Mouse (Mus musculus) adrenal gland, postnatal 4 days (tissue): ENCODE data around the gene Lrrc71. TPM values are rescaled to one million over a fixed set of nuclear protein-coding genes. Genes with fewer than 3 reads are reported as not detected.

Source experiments
- DNase-seq, 2 experiments: peaks; one replicate each; pipeline ENCODE4 v3.0.0; 2021 to 2022; ENCODE audit warnings: low spot score in 2 of 2, mixed read lengths in 2 of 2
- long read RNA-seq, 2 experiments: library from polyadenylated mRNA; stranded (forward); transcript quantifications; one replicate each; pipeline ENCODE4 v2.0.0; 2021
- total RNA-seq, 2 experiments: library from RNA; stranded (reverse); gene quantifications; 2 replicates each; pipeline ENCODE4 v1.2.3; 2021

The Lrrc71 gene
- 1 to 10 TPM in 1 of 2 experiments, under 1 TPM in 1; 0.78 to 1.5 TPM for total RNA-seq
- long read RNA-seq, experiment 1, partial matches to known transcripts: 0 of 1 reads
- long read RNA-seq, experiment 1, other reads (novel, unspliced or antisense): 1 of 1 reads
- long read RNA-seq, experiment 2: 0 reads

DNA sequence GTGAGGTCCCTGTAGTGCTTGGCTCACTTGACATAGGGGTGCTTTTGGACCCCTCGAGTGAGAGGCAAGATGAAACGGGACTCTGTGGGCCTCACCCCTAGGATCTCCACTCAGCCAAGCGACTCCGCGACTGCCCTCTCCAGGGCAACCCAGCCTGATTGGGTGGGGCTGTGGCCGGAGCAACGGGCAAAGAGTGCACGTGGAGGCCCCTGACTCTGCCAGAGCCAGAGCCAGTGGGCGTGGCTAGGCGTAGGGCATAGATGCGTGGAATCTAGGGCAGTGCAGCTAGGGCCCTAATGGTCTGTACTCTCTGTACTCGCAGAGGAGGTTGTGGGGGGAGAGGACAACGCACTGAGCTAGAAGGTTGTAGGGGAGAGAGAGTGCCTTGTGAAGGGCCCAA lies at the start of gene Lrrc71:
Gene Lrrc71 (minus strand): TSS at position 195 of the 400 bp plus-strand sequence.
- no peak for DNase-seq

DNA sequence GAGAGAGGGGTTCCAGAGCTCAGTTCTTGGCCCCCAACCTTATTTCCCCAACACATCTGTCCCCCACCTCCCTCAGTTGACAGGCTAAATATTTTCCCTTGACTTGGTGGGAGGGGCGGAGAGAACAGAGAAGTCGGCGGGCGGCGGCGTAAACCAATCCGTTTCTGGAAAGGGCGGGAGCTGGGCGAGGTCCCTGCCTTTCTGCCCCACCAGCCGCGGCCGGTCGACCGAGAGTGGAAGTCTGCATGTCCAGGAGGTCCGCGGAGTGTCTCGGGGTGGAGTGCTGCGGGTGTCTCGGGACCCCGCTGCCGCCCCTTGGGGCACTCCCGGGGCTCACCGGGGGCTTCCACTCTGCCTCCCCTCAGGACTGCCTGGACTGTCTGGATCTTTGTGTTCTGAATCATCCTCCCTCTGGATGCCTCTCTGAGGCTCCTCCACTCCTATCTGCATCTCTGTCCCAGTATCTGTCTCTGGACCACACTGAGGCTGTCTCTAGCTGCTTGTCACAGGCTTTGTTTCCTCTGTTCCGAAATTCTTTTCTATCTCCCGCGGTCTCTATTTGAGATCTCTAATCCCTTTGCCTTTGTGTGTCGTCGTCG lies 48.4 kb upstream of the Lrrc71 start, which contains the start of gene Insrr:
Gene Insrr (plus strand): TSS at position 216 of the 599 bp plus-strand sequence.
- DNase-seq: no peak

DNA sequence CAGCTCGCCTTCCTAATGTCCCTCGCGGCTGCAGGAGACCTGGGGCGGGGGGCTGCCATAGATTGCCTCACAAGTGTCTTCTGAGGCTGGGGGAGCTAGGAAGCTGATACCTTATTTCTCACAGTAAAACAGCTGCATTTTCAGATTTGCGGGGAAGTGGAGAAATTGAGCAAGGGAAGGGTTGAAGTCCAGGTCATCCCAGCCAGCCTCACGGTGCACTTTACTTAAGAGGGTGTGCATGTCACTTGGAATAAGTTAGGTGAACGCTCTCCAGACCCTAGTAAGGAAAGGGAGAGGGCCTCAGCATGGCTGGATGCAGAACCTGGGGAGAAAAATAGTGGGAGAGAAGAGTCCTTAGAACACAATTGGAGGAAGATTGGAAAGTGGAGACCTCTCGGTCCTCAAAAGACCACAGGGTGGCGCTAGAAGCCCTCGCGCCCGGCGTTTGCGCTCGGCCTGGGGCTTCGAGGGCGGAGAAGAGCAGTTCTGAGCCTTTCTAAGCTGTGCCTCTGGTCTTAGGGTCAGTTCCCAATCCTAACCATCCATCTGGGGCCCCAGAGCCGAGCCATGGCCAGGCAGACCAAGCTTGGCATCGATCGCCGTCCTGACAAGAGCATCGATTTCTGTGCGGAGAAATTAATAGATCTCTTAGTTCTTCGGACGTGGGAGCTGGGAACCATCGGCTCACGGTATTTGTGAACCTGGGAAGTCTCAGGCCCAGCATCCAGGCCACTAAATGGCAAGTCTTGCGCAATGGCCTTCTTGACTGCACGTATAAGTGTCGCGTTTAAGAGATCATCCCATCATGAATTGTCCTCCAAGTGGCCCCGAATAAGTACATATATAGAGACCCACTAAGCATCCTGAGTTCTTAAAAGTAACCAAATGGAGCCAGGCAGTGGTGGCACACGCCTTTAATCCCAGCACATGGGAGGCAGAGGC lies 47.2 kb upstream of the Lrrc71 start:
- DNase-seq: peak; percentile 27 to 33

DNA sequence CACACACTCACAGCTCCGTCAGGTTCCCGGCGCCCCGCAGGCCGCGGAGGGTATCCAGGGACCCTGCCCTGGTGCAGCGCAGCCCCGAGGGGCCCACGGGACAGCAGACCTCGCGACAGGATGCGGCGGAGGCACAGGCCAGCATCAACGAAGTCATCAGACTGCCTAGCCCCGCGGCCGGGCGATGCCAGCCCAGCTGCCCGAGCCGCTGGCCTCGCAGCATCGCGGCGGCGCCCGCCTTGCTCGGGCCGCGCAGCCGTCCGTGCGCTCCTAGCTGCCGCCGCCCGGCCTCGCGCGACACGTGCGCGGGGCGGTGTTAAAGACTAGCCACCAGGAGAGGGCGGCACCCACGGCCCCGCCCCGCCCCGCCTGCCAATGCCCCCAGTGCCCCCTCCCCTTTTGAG lies 46.5 kb upstream of the Lrrc71 start, which contains the start of gene Ntrk1:
Gene Ntrk1 (minus strand): TSS at position 241 of the 404 bp plus-strand sequence.
- no peak for DNase-seq

DNA sequence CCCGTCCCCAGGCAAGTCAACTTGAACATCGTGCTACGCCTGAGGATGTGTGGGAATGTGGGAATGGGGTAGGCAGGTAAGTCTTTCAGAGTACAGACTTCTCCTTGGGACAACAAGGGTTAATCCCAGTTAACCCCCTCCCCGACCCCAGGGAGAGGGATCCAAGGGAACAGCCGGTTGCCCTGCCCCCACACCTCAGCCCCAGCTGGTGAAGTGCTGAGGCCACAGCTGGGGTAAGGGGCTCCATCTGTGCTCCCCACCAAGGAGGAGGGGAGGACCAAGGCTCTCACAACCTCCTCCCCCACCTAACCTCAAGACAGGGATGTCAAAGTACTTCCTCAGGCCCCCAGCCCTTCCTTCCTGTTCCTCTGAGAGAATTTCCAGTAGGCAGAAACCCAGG lies 41.3 kb upstream of the Lrrc71 start:
- DNase-seq: no peak

DNA sequence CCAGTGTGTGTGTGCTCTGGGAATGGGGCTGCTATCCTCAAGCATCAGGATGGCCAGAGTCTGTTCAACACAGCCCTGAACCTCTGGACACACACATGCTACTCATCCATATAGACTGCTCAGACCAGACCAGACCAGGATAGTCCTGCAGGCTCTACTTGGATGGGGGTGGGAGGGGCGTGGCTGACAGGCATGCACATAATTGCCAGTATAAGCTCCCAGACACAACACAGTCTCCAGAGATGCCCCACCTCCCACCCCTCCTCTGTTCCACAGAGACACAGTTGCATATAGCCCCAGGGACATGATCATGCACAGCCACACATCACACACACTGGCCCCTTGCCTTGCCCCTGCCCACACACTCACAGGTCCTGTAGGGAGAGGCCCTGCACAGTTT lies 40.8 kb upstream of the Lrrc71 start:
- DNase-seq: no peak

DNA sequence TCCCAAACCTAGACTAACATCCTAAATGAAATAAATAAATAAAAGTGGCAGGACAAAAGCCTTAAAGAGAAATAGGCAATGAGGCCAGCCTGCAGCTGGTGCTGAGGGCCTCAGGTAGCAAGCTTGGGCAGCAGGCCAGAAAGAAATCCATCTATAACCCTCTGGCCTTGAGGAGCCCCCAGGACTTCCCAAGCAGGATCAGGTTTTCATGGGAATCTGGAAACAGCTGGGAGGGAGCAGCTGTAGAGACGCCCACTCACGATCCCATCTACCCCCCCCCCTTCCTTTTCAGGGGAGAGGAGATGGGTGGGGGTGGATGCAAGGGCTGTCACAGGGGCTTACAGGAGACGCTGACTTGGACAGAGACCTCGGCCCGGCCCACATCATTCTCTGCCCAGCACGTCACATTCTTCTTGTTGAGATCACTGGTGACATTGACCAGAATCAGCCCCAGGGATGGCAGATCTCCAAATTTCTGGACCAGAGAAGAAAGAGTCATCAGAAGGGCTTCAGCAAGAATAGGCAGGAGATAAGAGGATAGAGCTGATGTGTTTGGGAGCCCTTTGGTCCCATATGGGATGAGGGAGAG lies 37.3 kb upstream of the Lrrc71 start:
- no peak for DNase-seq

DNA sequence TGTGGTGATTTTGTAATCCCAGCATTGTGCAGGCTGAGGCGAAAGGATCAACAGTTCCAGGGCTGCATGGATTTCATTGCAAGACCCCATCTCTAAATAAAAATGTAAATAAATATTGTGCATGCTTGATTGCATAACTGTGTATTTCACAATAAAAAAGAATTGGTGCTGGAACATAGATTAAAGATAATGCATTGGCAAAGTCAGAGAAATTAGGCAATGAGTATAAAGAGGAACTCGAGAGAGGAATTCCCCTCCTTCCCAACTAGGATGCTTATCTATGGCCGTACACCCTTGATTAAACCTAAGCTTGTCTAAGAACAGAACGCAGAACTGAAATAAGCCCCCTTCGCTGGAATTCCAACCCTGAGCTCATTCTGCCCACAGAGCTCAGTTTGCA lies 36.7 kb upstream of the Lrrc71 start:
- no peak for DNase-seq

DNA sequence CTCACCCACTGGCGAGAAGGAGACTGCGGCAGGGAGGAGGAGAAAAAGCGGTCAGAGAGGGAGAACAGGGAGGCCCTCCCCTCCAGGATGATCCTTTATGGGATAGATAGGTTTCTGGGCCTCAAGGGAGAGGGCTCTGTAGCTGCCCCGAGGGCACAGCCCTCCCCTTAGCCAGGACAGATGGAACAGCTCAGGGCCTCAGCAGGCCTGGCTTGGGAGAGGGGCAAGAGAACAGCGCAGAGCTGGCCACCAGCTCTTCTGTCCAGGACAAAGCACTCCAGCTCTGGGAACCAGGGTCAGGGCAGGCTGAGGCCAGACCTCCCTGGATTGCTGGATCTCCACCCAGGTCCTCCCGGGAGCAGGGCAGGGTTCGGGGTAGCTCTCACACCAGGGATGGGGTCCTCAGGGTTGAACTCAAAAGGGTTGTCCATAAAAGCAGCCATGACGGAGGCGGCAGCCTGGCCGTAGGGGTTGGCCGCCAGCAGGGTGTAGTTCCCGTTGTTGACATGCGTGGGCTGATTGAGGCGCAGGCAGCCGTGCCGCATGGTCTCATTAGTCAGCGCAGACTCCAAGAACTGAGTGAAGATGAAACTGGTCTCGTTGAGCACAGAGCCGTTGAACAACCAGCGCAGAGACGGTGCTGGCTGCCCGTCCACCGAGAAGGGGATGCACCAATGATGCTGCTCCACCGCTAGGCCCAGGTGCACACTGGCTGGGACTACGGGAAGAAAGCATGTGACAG lies 35.0 kb upstream of the Lrrc71 start:
- DNase-seq: no peak

DNA sequence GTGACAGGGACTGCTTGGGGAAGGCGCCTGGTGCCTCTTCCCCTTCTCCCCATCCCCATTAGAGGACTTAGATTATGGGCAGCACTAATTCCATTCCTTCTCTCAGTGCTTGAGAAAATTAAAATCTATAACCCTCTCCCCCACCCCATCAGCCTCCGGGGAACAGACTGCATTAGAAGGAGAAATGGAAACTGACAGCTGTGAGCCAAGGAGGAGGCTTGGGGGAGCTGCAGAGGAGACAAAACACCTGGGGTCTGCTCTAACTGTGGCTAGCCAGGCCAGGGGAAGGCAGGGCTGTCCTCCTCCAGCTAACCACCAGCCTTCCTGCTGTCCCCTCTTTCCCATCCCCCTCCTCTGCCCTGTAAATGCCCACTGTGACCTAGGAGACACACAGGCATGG lies 30.7 kb upstream of the Lrrc71 start:
- DNase-seq: no peak

DNA sequence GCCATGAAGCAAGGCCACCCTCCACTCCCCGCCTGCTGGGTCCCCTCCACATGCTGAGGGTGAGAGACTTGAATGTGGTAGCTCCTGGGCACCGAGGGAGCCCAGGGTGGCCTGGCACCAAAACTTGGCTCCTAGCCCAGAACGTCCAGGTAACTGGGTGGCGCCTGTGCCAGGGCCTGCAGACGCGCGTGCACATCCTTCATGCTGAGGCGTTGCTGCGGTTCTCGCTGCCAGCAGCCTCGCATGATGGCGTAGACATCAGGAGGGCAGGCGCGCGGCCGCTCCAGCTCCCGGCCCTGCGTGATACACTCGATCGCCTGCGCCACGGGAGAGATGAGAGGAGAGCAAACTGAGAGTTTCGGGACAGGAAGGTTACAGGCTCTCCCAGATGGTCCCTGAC lies 29.9 kb upstream of the Lrrc71 start:
- no peak for DNase-seq

DNA sequence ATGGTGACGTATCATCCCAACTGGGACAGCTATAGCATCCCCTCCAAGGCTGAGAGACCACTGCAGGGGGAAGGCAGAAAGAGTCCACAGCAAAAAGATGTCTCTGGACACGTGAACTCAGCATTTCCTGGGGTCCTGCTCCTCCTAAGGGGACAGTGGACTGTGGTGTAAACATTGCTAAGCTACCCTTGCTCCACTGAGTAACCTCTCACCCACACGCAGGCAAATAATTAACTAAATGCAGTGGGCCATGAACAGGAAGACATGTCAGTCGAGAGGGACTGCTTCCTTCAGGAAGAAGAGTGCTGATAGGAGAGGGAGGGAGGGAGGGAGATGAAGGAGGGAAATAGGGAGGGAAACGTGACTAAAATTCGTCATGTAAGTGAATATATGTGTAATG lies 22.7 kb upstream of the Lrrc71 start:
- no peak for DNase-seq

DNA sequence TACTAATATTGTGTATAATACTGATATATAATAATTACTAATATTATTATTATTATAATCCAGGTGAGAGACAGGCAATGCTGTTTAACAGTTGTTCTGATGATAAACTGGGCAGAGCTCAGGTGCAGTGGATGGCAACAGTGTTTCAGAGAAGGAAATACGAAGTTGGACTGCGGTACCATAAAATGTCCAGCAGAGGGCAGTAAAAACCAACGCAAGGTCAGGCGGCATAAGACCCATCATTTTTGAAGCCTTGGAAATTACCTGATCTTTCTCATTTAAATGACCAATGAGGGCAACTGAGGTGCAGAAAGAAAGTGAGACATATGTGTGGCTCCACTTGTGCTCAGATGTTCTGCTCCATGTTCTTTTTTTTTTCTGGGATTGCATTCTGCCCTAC lies 21.9 kb upstream of the Lrrc71 start:
- no peak for DNase-seq

DNA sequence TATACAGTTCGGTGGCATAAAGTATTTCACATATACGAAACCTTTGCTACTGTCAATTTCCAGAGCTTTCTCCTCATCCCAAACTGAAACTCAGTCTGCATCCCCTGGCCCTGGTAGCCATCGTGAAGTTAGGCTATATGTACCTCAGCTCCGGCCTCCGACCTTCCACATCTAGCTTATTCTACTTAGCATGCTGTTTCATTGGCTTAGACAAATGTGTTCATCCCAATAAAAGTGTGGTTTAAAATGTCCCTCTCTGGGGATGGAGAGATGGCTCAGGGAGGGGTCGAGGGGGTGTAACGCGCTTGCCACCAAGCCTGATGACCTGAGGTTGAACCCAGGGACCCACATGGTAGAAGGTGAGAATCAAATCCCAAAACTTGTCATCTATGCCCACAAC lies 21.1 kb upstream of the Lrrc71 start:
- no peak for DNase-seq

DNA sequence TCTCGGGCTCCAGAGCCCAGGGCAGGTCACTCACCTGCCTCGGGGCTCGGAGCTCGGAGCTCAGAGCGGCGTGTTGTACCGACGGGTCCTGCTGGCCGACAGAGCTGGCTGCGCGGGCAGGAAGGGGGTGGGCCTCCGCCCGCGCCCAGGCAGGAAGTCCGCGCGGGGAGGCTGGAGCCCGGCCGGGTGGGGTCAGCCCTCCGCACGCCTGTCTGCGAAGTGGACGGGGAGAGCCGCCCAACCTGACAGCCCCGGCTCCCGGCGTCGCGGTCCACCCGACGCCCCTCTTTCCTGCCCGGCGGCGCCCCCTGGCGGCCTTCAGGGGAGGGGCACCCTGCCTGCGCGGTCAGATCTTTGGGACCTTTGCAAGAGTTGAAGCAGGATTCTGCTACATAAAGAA lies 20.4 kb upstream of the Lrrc71 start:
- DNase-seq: peak; percentile 63 to 76

DNA sequence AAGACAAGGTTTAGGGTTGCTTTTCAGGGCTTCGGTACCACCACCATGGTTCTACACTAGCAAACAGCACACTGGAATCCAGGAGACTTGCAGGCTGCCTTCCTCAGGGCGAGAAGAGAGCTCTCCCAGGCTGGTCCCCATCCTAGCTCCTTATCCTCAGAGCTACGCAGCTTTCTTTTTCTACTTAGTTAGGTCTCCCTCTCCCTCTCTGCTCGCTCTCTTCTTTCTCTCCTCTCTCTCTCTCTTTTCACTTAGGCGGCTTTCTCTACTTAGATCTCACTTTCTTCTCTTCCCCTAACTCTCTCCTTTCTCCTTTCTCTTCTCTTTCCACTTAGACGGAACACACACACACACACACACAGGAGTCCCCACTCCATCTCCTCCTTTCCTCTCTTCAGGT lies 20.0 kb upstream of the Lrrc71 start:
- DNase-seq: no peak

DNA sequence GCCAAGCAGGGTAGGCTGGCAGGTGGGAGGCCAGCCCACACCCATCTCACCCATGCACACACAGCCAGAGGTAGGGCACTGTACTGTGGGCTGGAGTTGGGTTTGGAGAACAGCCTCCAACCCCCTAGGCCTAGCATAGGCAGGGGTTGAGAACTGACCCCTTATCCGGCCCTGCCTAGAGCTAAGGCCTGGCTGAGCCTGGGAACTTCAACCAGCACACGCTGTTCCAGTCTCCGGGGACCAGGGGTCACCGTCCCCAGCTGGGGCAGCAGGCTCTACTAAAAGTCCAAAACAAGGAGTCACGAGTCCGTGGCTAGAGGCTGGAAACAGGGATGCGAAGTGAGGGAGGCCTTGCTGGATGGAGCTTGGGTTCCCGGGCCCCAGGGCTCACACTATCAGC lies 19.3 kb upstream of the Lrrc71 start:
- no peak for DNase-seq

DNA sequence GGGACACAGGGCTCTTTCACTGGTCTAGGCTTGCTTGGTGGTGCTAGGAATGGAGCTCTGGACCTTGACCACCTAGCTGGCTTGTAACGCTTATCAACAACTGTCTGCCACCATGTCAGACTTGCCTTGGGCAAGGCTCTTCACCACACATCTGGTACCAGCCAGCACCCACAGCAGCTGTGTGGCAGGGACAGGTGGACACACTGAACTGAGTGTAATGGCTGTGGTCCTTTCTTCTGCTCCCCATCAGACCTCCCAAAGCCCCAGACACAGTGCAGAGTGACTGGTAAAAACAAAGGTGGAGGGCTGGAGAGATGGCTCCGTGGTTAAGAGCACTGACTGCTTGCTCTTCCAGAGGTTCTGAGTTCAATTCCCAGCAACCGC lies 17.9 kb upstream of the Lrrc71 start:
- no peak for DNase-seq

DNA sequence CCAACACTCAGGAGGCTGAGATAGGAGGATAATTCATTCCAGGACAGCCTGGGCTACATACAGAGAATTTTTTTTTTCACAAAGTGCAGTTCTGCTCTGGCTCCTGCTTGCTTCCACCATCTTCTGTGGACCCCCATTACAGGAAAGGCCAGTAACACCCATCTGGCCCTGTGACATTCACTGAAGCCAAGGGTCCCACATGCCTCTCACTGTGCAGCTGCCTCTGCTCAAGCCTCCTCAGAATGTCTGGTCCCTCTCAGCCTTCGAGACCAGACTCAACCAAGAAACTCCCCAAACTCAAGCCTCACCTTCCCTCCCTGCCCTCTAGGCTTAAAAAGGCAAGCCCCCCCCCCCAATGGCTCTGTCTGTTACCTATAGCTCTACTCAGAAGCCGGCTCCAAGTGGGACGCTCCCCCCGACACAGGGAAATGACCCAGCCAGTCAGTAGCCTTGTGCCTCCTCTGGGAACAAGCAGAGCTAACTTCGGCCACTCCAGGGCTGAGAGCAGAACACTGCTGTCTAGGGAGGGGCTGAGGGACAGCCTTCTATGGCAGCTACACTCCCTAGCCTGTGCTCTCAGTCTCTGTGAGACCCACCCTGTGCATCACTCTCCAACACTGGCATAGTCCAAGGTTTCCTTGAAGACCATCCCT lies 17.3 kb upstream of the Lrrc71 start:
- DNase-seq: no peak

DNA sequence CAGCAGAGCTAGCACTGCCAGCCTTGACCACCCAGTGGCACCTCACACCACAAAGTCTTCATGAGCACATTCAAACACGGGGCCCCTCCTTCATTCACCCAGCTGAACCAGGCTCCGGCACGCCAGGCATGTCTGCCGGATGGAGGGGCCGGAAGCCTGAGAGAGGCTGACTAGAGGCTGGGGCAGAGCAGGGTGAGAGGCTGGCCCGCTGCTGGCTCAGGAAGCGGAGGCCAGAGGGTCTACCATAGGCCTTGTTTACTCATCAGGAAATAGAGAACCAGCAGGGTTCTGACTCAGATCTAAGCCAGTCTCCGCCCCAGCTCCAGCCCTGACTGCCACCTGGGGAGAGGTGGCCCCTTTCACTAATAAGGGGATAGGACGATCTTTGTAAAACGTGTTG lies 16.7 kb upstream of the Lrrc71 start:
- DNase-seq: peak in 1 of 2 experiments; percentile 33

DNA sequence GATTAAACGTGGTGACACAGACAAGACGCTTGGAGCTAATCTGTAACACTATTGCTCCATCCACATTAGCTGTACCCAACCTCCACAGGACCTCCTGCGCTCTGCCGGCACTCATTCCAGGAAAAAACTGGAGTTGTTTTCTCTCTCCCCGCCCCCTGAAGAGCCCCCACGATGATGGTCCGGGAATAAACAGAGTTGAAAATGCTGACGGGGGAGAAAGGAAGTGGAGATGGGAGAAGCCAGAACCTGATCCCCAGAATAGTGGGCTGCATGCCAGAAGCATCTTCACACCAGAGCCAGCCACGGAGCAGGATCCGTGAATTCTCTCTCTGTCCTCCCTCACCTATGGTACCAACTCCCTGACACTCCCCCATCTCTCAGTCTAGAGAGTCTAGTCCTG lies 16.1 kb upstream of the Lrrc71 start:
- no peak for DNase-seq
